Mouse (Mus musculus) neural tube, embryonic 11.5 days (tissue): ENCODE results near the gene Mrps30. TPM values are rescaled to one million over a fixed set of nuclear protein-coding genes. Genes with fewer than 3 reads are reported as not detected.
A peak's percentile ranks its signal among the peaks of the same experiment; 100 is the strongest.

Source experiments
- ATAC-seq: fragments of 200-750 bp; cut with Nextera tagmentation; 2 replicates; pipeline ENCODE4 v1.8.0; 2017; ENCODE audit warnings: moderate number of reproducible peaks, mild to moderate bottlenecking, moderate TSS enrichment, moderate library complexity; ENCODE audit not compliant: insufficient read depth, low FRiP score, low TSS enrichment
- DNase-seq: peaks from one replicate; pipeline ENCODE4 v3.0.0-alpha.2; 2015; ENCODE audit warnings: low spot score
- H3K27ac ChIP-seq: fragments of 300-500 bp; sonication (generic); 2 replicates; pipeline ENCODE4 v1.5.1; 2014; ENCODE audit warnings: low read depth, mild to moderate bottlenecking, low read length
- H3K27me3 ChIP-seq: fragments of 300-500 bp; sonication (generic); 2 replicates; pipeline ENCODE4 v1.6.1; 2014; ENCODE audit warnings: mild to moderate bottlenecking, low read length, mixed read lengths; ENCODE audit not compliant: control insufficient read depth, insufficient read depth
- H3K36me3 ChIP-seq: fragments of 300-500 bp; sonication (generic); 2 replicates; pipeline ENCODE4 v1.6.1; 2014; ENCODE audit warnings: mild to moderate bottlenecking, low read length, moderate library complexity, mixed read lengths; ENCODE audit not compliant: control insufficient read depth, insufficient read depth
- H3K4me1 ChIP-seq: fragments of 300-500 bp; sonication (generic); 2 replicates; pipeline ENCODE4 v1.6.1; 2014; ENCODE audit warnings: low read length, mixed read lengths; ENCODE audit not compliant: control insufficient read depth, insufficient read depth
- H3K4me2 ChIP-seq: fragments of 300-500 bp; sonication (generic); 2 replicates; pipeline ENCODE4 v1.6.1; 2014; ENCODE audit warnings: low read depth, mild to moderate bottlenecking, moderate library complexity
- H3K4me3 ChIP-seq: fragments of 300-500 bp; sonication (generic); 2 replicates; pipeline ENCODE4 v1.5.1; 2014; ENCODE audit warnings: low read depth, low read length
- H3K9ac ChIP-seq: fragments of 300-500 bp; sonication (generic); 2 replicates; pipeline ENCODE4 v1.6.1; 2014; ENCODE audit warnings: mild to moderate bottlenecking, low read length
- H3K9me3 ChIP-seq: fragments of 300-500 bp; sonication (generic); 2 replicates; pipeline ENCODE4 v1.6.1; 2016; ENCODE audit warnings: low read length; ENCODE audit not compliant: control insufficient read depth
- WGBS: fragments of 180-500 bp; shearing (Covaris S2); extraction: QIAGEN DNeasy Blood & Tissue Kit; methylation state at CpG from one replicate; pipeline ENCODE4 v1.1.7; 2014; 5-methylcytosine and 5-hydroxymethylcytosine counted together
- polyA plus RNA-seq: library from polyadenylated mRNA; unstranded; fragments of >200 nt; fragmentation: Nextera tagmentation; extraction: Ambion mirVana; gene quantifications from 2 replicates; pipeline ENCODE4 v1.2.1, GENCODE M21; 2014

Mrps30 gene
- polyA plus RNA-seq, result 36.4 and 36.7 TPM in 2 replicates

DNA sequence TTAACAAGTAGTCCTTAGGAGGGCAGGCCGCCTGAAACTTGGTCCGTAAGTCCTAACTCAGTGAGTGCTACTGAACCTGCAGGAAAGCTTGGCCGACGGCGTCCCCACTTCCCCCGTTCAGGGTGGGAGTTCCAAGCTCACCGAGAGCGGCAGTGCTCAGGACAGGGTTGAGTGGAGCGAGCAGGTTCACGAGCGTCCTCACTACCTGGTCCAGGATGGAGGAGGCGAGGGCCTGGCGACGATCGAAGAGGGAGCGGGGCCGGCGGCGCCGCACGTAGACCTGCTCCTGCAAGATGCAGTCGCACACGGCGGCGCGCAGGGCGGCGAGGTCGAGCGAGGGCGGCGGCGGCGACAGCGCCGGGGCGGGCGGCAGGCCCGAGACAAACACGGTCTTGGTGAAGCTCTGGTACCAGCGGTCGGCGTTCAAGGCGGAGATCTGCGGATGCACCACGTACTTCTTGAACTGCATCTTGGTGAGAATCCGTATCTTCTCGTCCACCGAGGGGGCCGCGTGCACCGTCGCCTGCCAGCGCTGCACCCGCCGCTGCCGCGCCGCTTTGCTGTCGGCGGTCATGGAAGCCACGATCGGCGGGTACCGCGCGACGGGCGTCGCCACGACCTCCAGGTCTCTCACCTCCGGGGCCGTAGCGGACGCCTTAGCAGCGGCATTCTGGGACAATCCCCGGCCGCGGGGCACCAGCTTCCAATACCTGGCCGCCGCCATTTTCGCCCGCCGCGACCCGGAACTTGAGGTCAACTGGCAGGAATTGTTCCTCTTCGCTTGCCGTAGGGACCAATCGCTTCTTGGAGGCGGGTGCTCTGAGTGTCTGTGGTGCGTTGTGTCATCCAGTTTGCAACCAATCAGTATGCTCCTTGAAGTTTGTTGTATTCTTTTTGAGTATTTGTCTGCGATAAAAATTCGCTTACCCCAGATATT lies at the start of gene Mrps30, which contains the start of gene B430218F22Rik:
TSS of gene Mrps30 (minus strand) at position 742 of the 937 bp plus-strand sequence.
TSS of gene B430218F22Rik (plus strand) at position 120 of the 937 bp plus-strand sequence.
- Histone ChIP-seq H3K9me3 (no peaks in the 10 kb centered on the region), H3K36me3 (peaks cover 2% of the 10 kb centered on the region; the same call in 1 of the 2 replicates), H3K4me3 (peak within 1 kb of the TSS; percentile 95), H3K9ac (peak within 1 kb of the TSS; percentile 87), H3K27me3 (no peaks in the 10 kb centered on the region), H3K4me1 (peaks cover 6% of the 10 kb centered on the region; the same call in 1 of the 2 replicates), H3K4me2 (peak within 1 kb of the TSS; percentile 50), H3K27ac (0 out of 2 replicates have a peak within 1 kb of the TSS, but pooled peaks have one; percentile 62)
- peak; percentile 97 for ATAC-seq
- DNase-seq, result peak; percentile 94
- under 1% methylated on average over 93 of the region's 93 CpGs for WGBS

- Histone ChIP-seq H3K9me3 (no peaks in the 10 kb centered on the region), H3K27me3 (no peaks in the 10 kb centered on the region), H3K4me3 (no peak overlapping the region), H3K9ac (no peak overlapping the region), H3K36me3 (no peaks in the 10 kb centered on the region), H3K27ac (no peak overlapping the region), H3K4me1 (no peaks in the 10 kb centered on the region), H3K4me2 (no peak overlapping the region)
- WGBS, result 76% methylated on average over 1 of the region's 1 CpGs
- no peak for DNase-seq
- no peak for ATAC-seq
Measured at GRCm38 (mm10) chr13:118420847-118421246, 33.8 kb upstream of the Mrps30 start.

GRCm38 (mm10) chr13:118420408-118420807 lies 33.4 kb upstream of the Mrps30 start:
- Histone ChIP-seq H3K9me3 (no peaks in the 10 kb centered on the region), H3K27me3 (no peaks in the 10 kb centered on the region), H3K36me3 (no peaks in the 10 kb centered on the region), H3K4me2 (no peak overlapping the region), H3K4me1 (no peaks in the 10 kb centered on the region), H3K9ac (no peak overlapping the region), H3K4me3 (no peak overlapping the region), H3K27ac (no peak overlapping the region)
- no peak; the same call in 1 of the 2 replicates for ATAC-seq
- WGBS, result 81% methylated on average over 1 of the region's 1 CpGs
- DNase-seq, result no peak

DNA sequence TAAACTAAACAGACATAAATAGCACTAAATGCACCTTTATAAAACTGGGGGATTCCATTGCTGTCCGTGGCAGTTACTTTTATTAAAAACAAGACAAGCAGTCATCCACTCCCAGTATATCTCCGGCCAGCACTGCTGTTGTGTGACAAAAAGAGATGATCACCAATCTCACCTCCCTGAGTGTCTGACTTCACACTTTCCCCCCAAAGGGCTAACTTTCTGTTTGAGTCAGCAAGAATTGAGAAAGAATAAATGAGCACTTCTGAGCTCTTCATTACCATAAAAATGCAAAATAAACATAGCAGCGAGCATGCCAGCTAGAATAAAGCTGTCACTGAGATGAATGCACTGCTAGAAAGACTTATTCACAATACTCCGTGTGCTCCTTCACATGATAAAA lies 31.1 kb upstream of the Mrps30 start:
- Histone ChIP-seq H3K9ac (no peak overlapping the region), H3K27ac (no peak overlapping the region), H3K4me2 (no peak overlapping the region), H3K4me1 (no peaks in the 10 kb centered on the region), H3K36me3 (no peaks in the 10 kb centered on the region), H3K9me3 (no peaks in the 10 kb centered on the region), H3K4me3 (no peak overlapping the region), H3K27me3 (no peaks in the 10 kb centered on the region)
- DNase-seq, result no peak
- ATAC-seq, result no peak
- 49% methylated on average over 4 of the region's 4 CpGs for WGBS

DNA sequence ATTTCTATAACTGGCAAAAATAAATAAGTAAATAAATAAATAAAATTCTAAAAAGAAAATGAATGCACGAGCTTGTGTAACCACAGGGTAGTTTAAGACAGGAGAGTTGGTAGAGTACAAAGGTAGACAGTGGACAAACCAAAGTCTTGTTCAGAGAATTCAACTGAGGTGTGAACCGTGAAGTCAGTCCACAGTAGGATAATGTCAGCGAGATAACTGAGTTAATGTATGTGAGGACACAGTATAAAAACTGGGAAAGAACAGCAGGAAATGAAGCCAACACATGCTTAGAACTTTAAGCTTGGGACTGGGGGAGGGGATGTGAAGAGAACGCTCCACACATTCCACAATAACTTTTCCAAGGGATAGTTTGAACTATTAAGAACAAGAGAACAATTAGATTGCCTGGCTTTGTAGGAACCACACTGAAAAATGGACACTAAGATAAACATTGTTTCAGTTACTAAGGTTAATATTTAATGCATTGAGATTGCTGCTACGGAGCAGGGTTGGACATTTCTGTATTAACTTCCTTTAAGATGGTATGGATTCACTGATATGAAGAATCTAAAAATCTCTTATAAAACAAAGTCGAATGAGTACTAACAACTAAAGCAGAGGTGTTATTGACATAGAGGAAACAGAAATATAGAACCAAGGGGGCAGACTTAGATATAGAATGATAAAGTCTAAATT lies 24.4 kb upstream of the Mrps30 start:
- Histone ChIP-seq H3K27ac (no peak overlapping the region), H3K9ac (no peak overlapping the region), H3K36me3 (no peaks in the 10 kb centered on the region), H3K4me1 (no peaks in the 10 kb centered on the region), H3K27me3 (no peaks in the 10 kb centered on the region), H3K9me3 (no peaks in the 10 kb centered on the region), H3K4me3 (no peak overlapping the region), H3K4me2 (no peak overlapping the region)
- 85% methylated on average over 6 of the region's 6 CpGs for WGBS
- no peak for ATAC-seq
- no peak for DNase-seq

GRCm38 (mm10) chr13:118403544-118403943 lies 16.5 kb upstream of the Mrps30 start:
- Histone ChIP-seq H3K9ac (no peak overlapping the region), H3K27ac (no peak overlapping the region), H3K4me3 (no peak overlapping the region), H3K36me3 (no peaks in the 10 kb centered on the region), H3K9me3 (no peaks in the 10 kb centered on the region), H3K27me3 (no peaks in the 10 kb centered on the region), H3K4me1 (no peaks in the 10 kb centered on the region), H3K4me2 (no peak overlapping the region)
- DNase-seq (peak; percentile 13), ATAC-seq (no peak)

DNA sequence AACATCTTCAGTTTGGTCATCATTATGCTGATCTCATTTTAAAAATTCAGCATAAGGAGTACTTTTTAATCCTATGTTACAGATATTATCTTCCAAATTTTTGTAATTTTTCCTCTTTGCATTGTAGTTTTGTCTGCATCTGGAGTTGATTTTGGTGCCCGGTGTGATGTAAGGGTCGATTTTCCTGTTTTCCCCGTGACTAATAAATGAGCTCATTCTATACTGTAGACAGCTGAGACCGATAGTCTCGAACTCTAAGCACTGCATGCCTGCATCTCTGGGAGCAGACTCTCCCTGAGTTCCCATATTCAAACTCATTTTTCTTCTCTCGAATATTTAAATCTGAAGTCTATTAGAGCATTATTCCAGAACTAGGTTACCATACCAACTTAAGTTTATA lies 13.3 kb upstream of the Mrps30 start:
- Histone ChIP-seq H3K27me3 (no peaks in the 10 kb centered on the region), H3K9me3 (no peaks in the 10 kb centered on the region), H3K9ac (no peak overlapping the region), H3K36me3 (no peaks in the 10 kb centered on the region), H3K4me3 (no peak overlapping the region), H3K4me2 (no peak overlapping the region), H3K27ac (no peak overlapping the region), H3K4me1 (no peaks in the 10 kb centered on the region)
- ATAC-seq (no peak), DNase-seq (no peak)
- WGBS, result 76% methylated on average over 6 of the region's 6 CpGs

DNA sequence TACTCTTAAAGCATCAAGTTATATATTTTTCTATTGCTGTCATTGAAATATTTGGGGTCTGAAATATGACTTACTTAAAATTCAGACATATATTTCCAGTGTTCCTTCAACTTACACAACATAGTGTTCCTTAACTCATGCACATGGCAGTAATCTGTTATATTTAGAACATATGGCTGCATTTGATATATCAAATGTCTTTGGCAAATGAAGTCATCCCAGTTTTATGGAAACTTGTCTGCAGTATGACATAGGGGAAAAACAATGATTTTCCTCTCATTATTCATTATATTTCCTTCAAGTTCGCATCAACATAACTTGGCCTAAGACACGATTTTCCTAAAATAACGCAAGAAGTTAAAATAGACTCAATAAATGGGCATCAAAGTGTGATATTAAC lies 8.8 kb upstream of the Mrps30 start:
- H3K4me1 ChIP-seq, result no peaks in the 10 kb centered on the region
- H3K4me2 ChIP-seq, result no peak overlapping the region
- H3K27me3 ChIP-seq, result no peaks in the 10 kb centered on the region
- DNase-seq, result no peak
- H3K9me3 ChIP-seq, result no peaks in the 10 kb centered on the region
- H3K36me3 ChIP-seq, result no peaks in the 10 kb centered on the region
- no peak overlapping the region for H3K9ac ChIP-seq
- no peak for ATAC-seq
- WGBS, result 90% methylated on average over 3 of the region's 3 CpGs
- H3K27ac ChIP-seq, result no peak overlapping the region
- no peak overlapping the region for H3K4me3 ChIP-seq
